Mouse (Mus musculus): Measurements from ENCODE around the gene B4galt2.

- TF ChIP-seq CTCF (IDR thresholded peaks at IDR 0.05; ENCODE audit: control insufficient read depth, insufficient read depth, low read length) (no peak), POLR2A (IDR thresholded peaks at IDR 0.05; ENCODE audit: borderline replicate concordance, control insufficient read depth, low read depth, low read length) (peak; percentile 80; the same call in 1 of the 2 replicates)
Measured at GRCm38 (mm10) chr4:117887133-117887532, 3.8 kb upstream of the B4galt2 start, which contains the start of gene Atp6v0b.

Measured in bone marrow, adult 2 months (tissue).